Mouse (Mus musculus) embryonic facial prominence, embryonic 11.5 days (tissue): ENCODE results near the gene Cela1. TPM values are rescaled to one million over a fixed set of nuclear protein-coding genes. Genes with fewer than 3 reads are reported as not detected.

Experiments
- ATAC-seq: fragments of 200-750 bp; cut with Nextera tagmentation; replicated peaks from 2 replicates; pipeline ENCODE4 v1.8.0; 2017; ENCODE audit warnings: low read depth; ENCODE audit not compliant: insufficient number of reproducible peaks, low FRiP score, low TSS enrichment
- DNase-seq: peaks from one replicate; pipeline ENCODE4 v3.0.0-alpha.2; 2015; ENCODE audit warnings: low spot score
- H3K27ac ChIP-seq: fragments of 300-500 bp; sonication (generic); replicated peaks from 2 replicates; pipeline ENCODE4 v1.5.1; 2014; ENCODE audit warnings: mild to moderate bottlenecking, low read depth, low read length, control low read depth
- H3K27me3 ChIP-seq: fragments of 300-500 bp; sonication (generic); 2 replicates; pipeline ENCODE4 v1.6.1; 2014; ENCODE audit warnings: mild to moderate bottlenecking, low read length, moderate library complexity, mixed read lengths; ENCODE audit not compliant: control insufficient read depth, insufficient read depth
- H3K36me3 ChIP-seq: fragments of 300-500 bp; sonication (generic); replicated peaks from 2 replicates; pipeline ENCODE4 v1.6.1; 2014; ENCODE audit warnings: low read depth, mild to moderate bottlenecking, low read length, moderate library complexity, mixed read lengths; ENCODE audit not compliant: control insufficient read depth, insufficient read depth
- H3K4me1 ChIP-seq: fragments of 300-500 bp; sonication (generic); 2 replicates; pipeline ENCODE4 v1.6.1; 2014; ENCODE audit warnings: low read length, mixed read lengths; ENCODE audit not compliant: control insufficient read depth, insufficient read depth
- H3K4me2 ChIP-seq: fragments of 300-500 bp; sonication (generic); 2 replicates; pipeline ENCODE4 v1.6.1; 2014; ENCODE audit warnings: low read depth, mild to moderate bottlenecking, control low read depth, low read length, moderate library complexity
- H3K4me3 ChIP-seq: fragments of 300-500 bp; sonication (generic); 2 replicates; pipeline ENCODE4 v1.5.1; 2014; ENCODE audit warnings: low read depth, low read length, control low read depth
- H3K9ac ChIP-seq: fragments of 300-500 bp; sonication (generic); replicated peaks from 2 replicates; pipeline ENCODE4 v1.6.1; 2014; ENCODE audit warnings: mild to moderate bottlenecking, control low read depth, low read length
- H3K9me3 ChIP-seq: fragments of 300-500 bp; sonication (generic); replicated peaks from 2 replicates; pipeline ENCODE4 v1.6.1; 2016; ENCODE audit warnings: mild to moderate bottlenecking, low read length, inconsistent platforms, mixed read lengths; ENCODE audit not compliant: control insufficient read depth
- WGBS: fragments of 180-500 bp; shearing (Covaris S2); extraction: QIAGEN DNeasy Blood & Tissue Kit; methylation state at CpG from one replicate; pipeline ENCODE4 v1.1.7; 2014; 5-methylcytosine and 5-hydroxymethylcytosine counted together
- polyA plus RNA-seq: library from polyadenylated mRNA; unstranded; fragments of >200 nt; fragmentation: Nextera tagmentation; extraction: Ambion mirVana; gene quantifications from 2 replicates; pipeline ENCODE4 v1.2.1, GENCODE M21; 2014

Gene Cela1
- polyA plus RNA-seq, 1 experiment from 2014 or later: 1.00 TPM

DNA sequence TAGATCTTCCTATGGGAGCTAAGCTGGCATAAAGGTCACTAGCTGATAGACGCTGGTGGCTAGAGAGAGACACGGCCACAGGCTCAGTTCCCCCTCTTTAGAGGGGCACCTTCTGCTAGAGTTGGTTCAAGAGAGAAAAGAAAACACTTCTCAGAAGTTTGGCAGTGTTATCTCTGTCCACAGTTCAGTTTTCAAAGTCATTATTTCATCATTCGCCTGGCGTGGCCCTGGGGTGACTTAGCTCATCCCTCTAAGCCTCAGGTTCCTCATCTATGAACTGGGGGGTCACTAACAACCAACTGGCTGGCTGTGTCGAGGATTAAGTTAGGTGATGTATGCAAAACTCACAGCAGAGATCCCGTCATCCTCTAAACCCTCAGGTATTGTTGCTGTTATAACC, 30.2 kb upstream of the Cela1 start:
- Histone ChIP-seq H3K27ac (no peak overlapping the region), H3K4me3 (no peak overlapping the region), H3K36me3 (no peaks in the 10 kb centered on the region), H3K4me2 (no peak overlapping the region), H3K27me3 (no peaks in the 10 kb centered on the region), H3K4me1 (no peaks in the 10 kb centered on the region), H3K9ac (no peak overlapping the region), H3K9me3 (no peaks in the 10 kb centered on the region)
- WGBS: 79% methylated on average over 6 of the region's 6 CpGs
- no peak for ATAC-seq
- no peak for DNase-seq

- Histone ChIP-seq H3K4me1 (no peaks in the 10 kb centered on the region), H3K9me3 (no peaks in the 10 kb centered on the region), H3K27ac (no peak overlapping the region), H3K27me3 (no peaks in the 10 kb centered on the region), H3K36me3 (no peaks in the 10 kb centered on the region), H3K4me3 (no peak overlapping the region), H3K9ac (no peak overlapping the region), H3K4me2 (no peak overlapping the region)
- DNase-seq: no peak
- 67% methylated on average over 9 of the region's 9 CpGs for WGBS
- ATAC-seq: no peak
Observed at GRCm38 (mm10) chr15:100715399-100715993, 27.8 kb upstream of the Cela1 start.

DNA sequence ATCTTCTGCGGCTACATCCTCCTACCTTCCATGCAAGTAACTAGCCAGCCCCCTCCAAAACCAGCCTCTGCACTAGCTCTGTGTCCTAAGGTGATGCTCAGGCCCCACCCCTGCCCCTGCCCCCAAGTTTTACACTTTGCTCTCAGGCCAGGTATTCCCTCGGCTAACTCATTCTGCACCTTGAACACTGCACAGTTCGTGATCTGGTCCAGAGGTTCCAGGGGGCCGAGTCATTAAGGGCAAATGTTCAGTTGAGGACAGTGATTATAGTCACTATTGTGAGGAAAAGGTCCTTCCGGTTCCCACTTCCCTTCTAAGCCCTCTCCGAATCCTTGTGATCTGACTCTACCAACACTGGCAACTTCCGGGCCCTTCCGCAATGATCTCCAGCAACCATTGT, 26.7 kb upstream of the Cela1 start:
- Histone ChIP-seq H3K9ac (no peak overlapping the region), H3K4me1 (no peaks in the 10 kb centered on the region), H3K4me2 (no peak overlapping the region), H3K4me3 (no peak overlapping the region), H3K9me3 (no peaks in the 10 kb centered on the region), H3K27me3 (no peaks in the 10 kb centered on the region), H3K27ac (no peak overlapping the region), H3K36me3 (no peaks in the 10 kb centered on the region)
- no peak for DNase-seq
- no peak for ATAC-seq
- 89% methylated on average over 8 of the region's 8 CpGs for WGBS

DNA sequence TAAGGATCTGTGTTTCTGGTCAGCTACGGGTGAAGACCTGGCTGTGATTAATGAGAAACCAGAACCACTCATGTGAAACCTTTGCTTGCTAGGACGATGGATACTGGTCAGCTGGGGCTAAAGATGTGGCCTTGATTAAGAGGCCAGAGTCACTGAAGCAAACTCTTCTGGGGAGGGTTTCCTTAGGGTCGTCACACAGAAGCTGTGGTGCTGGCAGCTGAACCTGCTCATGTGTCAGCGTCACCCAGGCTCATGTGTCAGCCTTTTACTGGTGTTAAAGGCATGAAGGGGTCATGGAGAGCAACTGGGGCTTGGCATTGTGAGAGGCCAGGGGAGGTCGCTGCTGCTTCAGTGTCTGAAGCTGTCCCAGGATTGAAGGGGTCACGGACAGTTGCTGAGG, 23.1 kb upstream of the Cela1 start:
- Histone ChIP-seq H3K27ac (no peak overlapping the region), H3K4me2 (no peak overlapping the region), H3K4me3 (no peak overlapping the region), H3K27me3 (no peaks in the 10 kb centered on the region), H3K36me3 (no peaks in the 10 kb centered on the region), H3K4me1 (no peaks in the 10 kb centered on the region), H3K9me3 (no peaks in the 10 kb centered on the region), H3K9ac (no peak overlapping the region)
- WGBS: 60% methylated on average over 6 of the region's 6 CpGs
- no peak for ATAC-seq
- no peak for DNase-seq

GRCm38 (mm10) chr15:100708433-100709078, 20.8 kb upstream of the Cela1 start:
- Histone ChIP-seq H3K4me2 (no peak overlapping the region), H3K27me3 (peaks cover 2% of the 10 kb centered on the region; the same call in 1 of the 2 replicates), H3K9me3 (no peaks in the 10 kb centered on the region), H3K4me3 (no peak overlapping the region), H3K36me3 (no peaks in the 10 kb centered on the region), H3K4me1 (no peaks in the 10 kb centered on the region; the same call in 1 of the 2 replicates), H3K27ac (no peak overlapping the region), H3K9ac (no peak overlapping the region)
- 74% methylated on average over 8 of the region's 8 CpGs for WGBS
- ATAC-seq: no peak
- no peak for DNase-seq

DNA sequence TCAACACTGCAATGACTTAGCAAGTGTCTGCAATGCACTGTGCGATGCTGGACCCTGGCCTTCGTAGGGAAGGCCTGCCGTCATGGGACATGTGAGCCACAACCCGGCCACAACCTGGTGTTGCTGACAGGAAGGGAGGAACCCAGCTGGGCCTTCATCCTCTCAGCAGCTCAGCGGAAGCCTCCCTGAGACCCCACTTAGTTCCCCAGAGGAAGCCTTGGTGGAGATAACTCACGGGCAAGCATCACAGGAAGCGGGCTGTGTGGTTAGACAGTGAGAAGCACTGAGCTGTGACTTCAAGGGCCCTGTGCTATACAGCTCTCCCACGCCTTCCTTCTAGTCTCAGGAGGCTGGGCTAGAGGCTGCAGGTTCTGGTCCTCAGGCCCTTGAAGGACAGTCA, 18.5 kb upstream of the Cela1 start:
- Histone ChIP-seq H3K4me1 (no peaks in the 10 kb centered on the region; the same call in 1 of the 2 replicates), H3K4me3 (no peak overlapping the region), H3K9ac (no peak overlapping the region), H3K36me3 (no peaks in the 10 kb centered on the region), H3K27ac (no peak overlapping the region), H3K9me3 (no peaks in the 10 kb centered on the region), H3K4me2 (no peak overlapping the region), H3K27me3 (peaks cover 4% of the 10 kb centered on the region; the same call in 1 of the 2 replicates)
- no peak for ATAC-seq
- WGBS: 66% methylated on average over 8 of the region's 8 CpGs
- no peak for DNase-seq

DNA sequence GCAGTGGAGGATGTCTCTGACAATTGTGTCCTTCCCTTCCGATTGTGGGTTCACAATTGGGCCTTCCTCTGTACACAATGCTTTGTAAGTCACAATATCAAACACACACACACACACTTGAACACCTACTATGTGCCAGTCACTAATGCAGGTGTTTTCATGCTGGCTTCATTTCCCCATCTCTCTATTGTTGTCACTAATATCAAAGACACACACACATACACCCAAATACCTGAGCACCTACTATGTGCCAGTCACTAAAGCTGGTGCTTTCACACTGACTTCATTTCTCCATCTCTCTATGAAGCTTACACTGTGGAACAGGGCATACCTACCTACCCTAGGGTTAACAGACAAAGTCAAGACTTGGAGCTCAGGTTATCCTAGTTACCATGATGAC, 17.7 kb upstream of the Cela1 start:
- Histone ChIP-seq H3K9ac (no peak overlapping the region), H3K4me1 (no peaks in the 10 kb centered on the region; the same call in 1 of the 2 replicates), H3K27me3 (peaks cover 4% of the 10 kb centered on the region; the same call in 1 of the 2 replicates), H3K36me3 (no peaks in the 10 kb centered on the region), H3K4me3 (no peak overlapping the region), H3K27ac (no peak overlapping the region), H3K9me3 (no peaks in the 10 kb centered on the region), H3K4me2 (no peak overlapping the region)
- WGBS: 95% methylated on average over 1 of the region's 1 CpGs
- ATAC-seq (no peak), DNase-seq (no peak)

DNA sequence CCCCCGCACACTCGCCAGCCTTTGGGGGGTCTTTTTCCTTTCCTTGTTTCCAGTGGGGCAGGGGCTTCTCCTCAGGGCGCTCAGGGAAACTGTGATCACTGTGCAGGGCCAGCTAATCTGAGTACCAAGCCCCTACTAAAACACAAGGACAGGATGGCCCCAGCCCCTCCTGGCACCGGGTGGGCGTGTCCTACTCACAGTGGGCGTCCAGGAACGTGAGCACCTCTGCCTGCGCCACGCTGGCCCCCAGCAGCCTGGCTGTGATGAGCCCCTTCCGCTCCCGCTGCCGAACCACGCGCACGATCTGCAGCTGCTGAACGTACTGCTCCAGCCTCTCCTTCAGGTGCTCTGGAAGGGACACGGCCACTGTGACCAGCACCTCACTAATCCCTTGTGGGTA, 16.2 kb upstream of the Cela1 start:
- Histone ChIP-seq H3K4me1 (no peaks in the 10 kb centered on the region; the same call in 1 of the 2 replicates), H3K4me2 (peak overlapping the region; percentile 33), H3K36me3 (no peaks in the 10 kb centered on the region), H3K27me3 (peaks cover 4% of the 10 kb centered on the region; the same call in 1 of the 2 replicates), H3K9ac (peak overlapping the region; percentile 25; the same call in 1 of the 2 replicates), H3K9me3 (no peaks in the 10 kb centered on the region), H3K4me3 (peak overlapping the region; percentile 6; the same call in 1 of the 2 replicates), H3K27ac (no peak overlapping the region)
- WGBS: 6% methylated on average over 17 of the region's 17 CpGs
- ATAC-seq: no peak; the same call in 1 of the 2 replicates
- peak; percentile 36 for DNase-seq
